Mouse (Mus musculus) spleen, adult 2 months (tissue): ENCODE measurements at regions not wholly inside any gene's neighbourhood (a gene's known extent, or its start where the extent isn't known, plus 50 kb on each side); places are given as distances from the start of the nearest gene placed in this dataset.

Source experiments
- CTCF ChIP-seq: fragments of 200-500 bp; IDR thresholded peaks from 2 replicates; pipeline ENCODE4 v1.5.1; 2011; ENCODE audit warnings: mild to moderate bottlenecking, inconsistent platforms; ENCODE audit not compliant: insufficient read depth, insufficient read length, insufficient replicate concordance; ENCODE audit errors: extremely low read depth
- POLR2A ChIP-seq: fragments of 200-500 bp; IDR thresholded peaks from 2 replicates; pipeline ENCODE4 v1.6.1; 2011; ENCODE audit warnings: low read depth, low read length, inconsistent platforms

GRCm38 (mm10) chr2:10864451-10864850, 307.5 kb upstream of the Prkcq start:
- TF ChIP-seq POLR2A (no peak), CTCF (no peak)
